Mouse (Mus musculus): ENCODE measurements around the gene Rab31. TPM values are rescaled to one million over a fixed set of nuclear protein-coding genes. Genes with fewer than 3 reads are reported as not detected.

The Rab31 gene
- polyA plus RNA-seq, 1 experiment, result 6.5 TPM

DNA sequence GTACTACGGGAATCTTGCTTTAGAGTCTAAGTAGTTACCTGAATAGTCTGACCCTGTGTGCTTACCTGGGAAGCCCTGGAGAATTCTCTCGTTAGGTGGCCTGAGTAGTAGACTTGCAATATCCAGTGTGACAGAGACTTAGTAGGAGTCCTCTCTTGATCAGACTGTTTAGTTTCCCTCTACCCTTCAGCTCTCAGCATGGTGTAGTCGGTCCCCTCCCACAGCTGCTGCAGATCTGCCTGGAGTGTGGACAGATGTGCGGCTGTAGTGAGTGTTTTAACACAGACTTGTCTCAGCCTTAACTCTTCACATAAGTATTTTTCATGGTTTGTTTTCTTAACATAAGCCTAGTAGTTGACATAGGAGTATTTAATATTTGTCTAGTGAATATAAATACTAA, 29.5 kb upstream of the Rab31 start:
- DNase-seq, result no peak
- no peak for TF ChIP-seq CTCF (IDR thresholded peaks at IDR 0.05; ENCODE audit: borderline replicate concordance, control insufficient read depth, extremely low read depth, insufficient read depth, low read length, poor library complexity)
- TF ChIP-seq POLR2A (IDR thresholded peaks at IDR 0.05; ENCODE audit: control insufficient read depth, extremely low read depth, insufficient read depth, low read length, poor library complexity), result no peak
- WGBS, result 88% methylated on average over 4 of the region's 4 CpGs
- no peaks in the 10 kb centered on the region; the same call in 1 of the 2 replicates for H3K36me3 ChIP-seq (ENCODE audit: control insufficient read depth, insufficient read depth, low read length)
- H3K4me3 ChIP-seq (ENCODE audit: control insufficient read depth, insufficient read depth, low read length), result no peak overlapping the region
- no peak overlapping the region for H3K27ac ChIP-seq (ENCODE audit: control insufficient read depth, insufficient read depth, low read length)
- no peaks in the 10 kb centered on the region for H3K27me3 ChIP-seq (ENCODE audit: control insufficient read depth, insufficient read depth, low read length)
- H3K4me1 ChIP-seq (replicated peaks; ENCODE audit: control insufficient read depth, insufficient read depth, low read length), result no peaks in the 10 kb centered on the region; the same call in none of the 2 replicates

DNA sequence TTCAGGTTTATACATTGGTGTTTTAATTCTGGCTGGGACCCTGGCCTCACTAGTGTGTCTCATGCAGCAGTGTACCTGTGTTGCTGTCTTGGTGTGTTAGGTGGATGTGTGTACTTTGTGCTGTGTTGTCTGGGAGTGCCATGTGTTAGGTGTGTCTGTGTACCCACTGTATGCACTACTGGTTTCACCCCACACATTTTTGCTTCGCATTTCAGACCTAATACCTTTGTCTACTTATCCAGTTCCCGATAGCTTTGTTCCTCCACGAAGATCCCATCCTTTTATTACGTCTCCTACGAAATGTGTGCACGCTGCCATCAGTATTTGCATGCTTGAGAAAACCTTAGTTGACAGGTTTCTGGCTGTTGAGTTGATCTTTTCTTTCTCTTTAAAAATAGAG, 27.9 kb upstream of the Rab31 start:
- DNase-seq, result no peak
- Histone ChIP-seq H3K27ac (ENCODE audit: control insufficient read depth, insufficient read depth, low read length) (no peak overlapping the region), H3K4me3 (ENCODE audit: control insufficient read depth, insufficient read depth, low read length) (no peak overlapping the region), H3K27me3 (ENCODE audit: control insufficient read depth, insufficient read depth, low read length) (no peaks in the 10 kb centered on the region), H3K4me1 (replicated peaks; ENCODE audit: control insufficient read depth, insufficient read depth, low read length) (no peaks in the 10 kb centered on the region; the same call in 1 of the 2 replicates), H3K36me3 (ENCODE audit: control insufficient read depth, insufficient read depth, low read length) (no peaks in the 10 kb centered on the region; the same call in 1 of the 2 replicates)
- WGBS, result 96% methylated on average over 6 of the region's 6 CpGs
- no peak for TF ChIP-seq CTCF (IDR thresholded peaks at IDR 0.05; ENCODE audit: borderline replicate concordance, control insufficient read depth, extremely low read depth, insufficient read depth, low read length, poor library complexity)
- no peak for TF ChIP-seq POLR2A (IDR thresholded peaks at IDR 0.05; ENCODE audit: control insufficient read depth, extremely low read depth, insufficient read depth, low read length, poor library complexity)

DNA sequence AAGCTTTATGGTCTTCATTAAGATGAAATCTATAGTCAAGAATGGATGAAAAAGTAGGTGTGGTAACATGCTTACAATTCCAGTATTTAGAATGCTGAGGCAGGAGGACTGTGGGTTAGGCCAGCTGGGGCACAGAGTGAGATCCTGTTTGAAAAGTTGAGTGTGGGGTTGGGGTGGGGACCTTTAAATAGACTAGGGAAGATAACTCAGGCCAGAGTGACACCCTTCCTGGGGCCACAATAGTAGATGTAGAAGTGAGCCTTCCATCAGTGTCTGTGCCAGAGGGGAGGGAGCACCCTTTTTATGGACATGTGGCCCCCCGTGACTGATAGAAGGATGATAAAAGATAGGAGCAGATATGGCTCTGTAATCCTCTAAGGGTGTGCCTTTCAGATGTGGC, 26.8 kb upstream of the Rab31 start:
- WGBS, result 78% methylated on average over 1 of the region's 1 CpGs
- no peak for TF ChIP-seq POLR2A (IDR thresholded peaks at IDR 0.05; ENCODE audit: control insufficient read depth, extremely low read depth, insufficient read depth, low read length, poor library complexity)
- no peak for TF ChIP-seq CTCF (IDR thresholded peaks at IDR 0.05; ENCODE audit: borderline replicate concordance, control insufficient read depth, extremely low read depth, insufficient read depth, low read length, poor library complexity)
- H3K27me3 ChIP-seq (ENCODE audit: control insufficient read depth, insufficient read depth, low read length), result no peaks in the 10 kb centered on the region

DNA sequence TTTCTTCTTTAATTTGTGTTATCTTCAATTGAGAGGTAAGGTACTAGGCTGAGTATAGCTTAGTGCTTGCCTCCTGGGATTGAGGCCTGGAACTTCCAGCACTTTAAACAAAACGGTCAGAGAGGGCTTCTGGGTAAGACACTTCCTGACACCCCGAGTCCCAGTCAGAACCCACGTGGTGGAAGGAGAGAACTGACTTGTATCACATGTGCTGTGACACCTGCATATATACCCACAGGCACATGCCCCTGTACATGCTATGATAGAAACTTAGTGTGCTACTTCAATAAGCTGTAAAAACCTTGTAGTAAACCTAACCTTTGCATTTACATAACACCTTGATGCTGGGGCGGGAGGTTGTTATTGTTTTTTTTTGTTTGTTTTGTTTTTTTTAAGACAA, 25.9 kb upstream of the Rab31 start:
- no peak overlapping the region for H3K27ac ChIP-seq (ENCODE audit: control insufficient read depth, insufficient read depth, low read length)
- no peak overlapping the region for H3K4me3 ChIP-seq (ENCODE audit: control insufficient read depth, insufficient read depth, low read length)
- H3K36me3 ChIP-seq (ENCODE audit: control insufficient read depth, insufficient read depth, low read length), result no peaks in the 10 kb centered on the region
- no peaks in the 10 kb centered on the region; the same call in 1 of the 2 replicates for H3K4me1 ChIP-seq (replicated peaks; ENCODE audit: control insufficient read depth, insufficient read depth, low read length)
- TF ChIP-seq POLR2A (IDR thresholded peaks at IDR 0.05; ENCODE audit: control insufficient read depth, extremely low read depth, insufficient read depth, low read length, poor library complexity) (no peak), CTCF (IDR thresholded peaks at IDR 0.05; ENCODE audit: borderline replicate concordance, control insufficient read depth, extremely low read depth, insufficient read depth, low read length, poor library complexity) (no peak)
- H3K27me3 ChIP-seq (ENCODE audit: control insufficient read depth, insufficient read depth, low read length), result no peaks in the 10 kb centered on the region
- DNase-seq, result peak; percentile 27
- 25% methylated on average over 4 of the region's 4 CpGs for WGBS

More for the DNA sequence above, 26.8 kb upstream of the Rab31 start:
- Histone ChIP-seq H3K4me3 (ENCODE audit: control insufficient read depth, insufficient read depth, low read length) (no peak overlapping the region), H3K36me3 (ENCODE audit: control insufficient read depth, insufficient read depth, low read length) (no peaks in the 10 kb centered on the region; the same call in 1 of the 2 replicates), H3K4me1 (replicated peaks; ENCODE audit: control insufficient read depth, insufficient read depth, low read length) (no peaks in the 10 kb centered on the region; the same call in 1 of the 2 replicates), H3K27ac (ENCODE audit: control insufficient read depth, insufficient read depth, low read length) (no peak overlapping the region)
- no peak for DNase-seq

DNA sequence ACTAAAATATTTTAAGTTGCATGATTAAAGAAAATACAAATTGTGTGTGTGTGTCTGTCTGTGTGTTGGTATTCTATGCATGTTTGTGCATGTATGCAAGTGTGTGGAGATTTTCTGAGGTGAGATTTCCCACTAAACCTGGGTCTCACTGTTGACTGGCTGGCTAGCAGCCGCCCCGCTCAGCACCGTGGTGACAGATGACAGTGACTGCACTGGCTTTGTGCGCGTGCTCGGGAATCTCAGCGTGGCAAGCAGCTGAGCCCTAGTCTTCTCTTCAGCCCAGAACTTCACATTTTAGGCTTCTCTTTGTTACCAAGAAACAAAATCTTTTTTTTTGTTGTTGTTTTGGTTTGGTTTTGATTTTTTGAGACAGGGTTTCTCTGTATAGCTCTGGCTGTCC, 23.5 kb upstream of the Rab31 start:
- no peaks in the 10 kb centered on the region; the same call in 1 of the 2 replicates for H3K4me1 ChIP-seq (replicated peaks; ENCODE audit: control insufficient read depth, insufficient read depth, low read length)
- 94% methylated on average over 7 of the region's 7 CpGs for WGBS
- H3K27me3 ChIP-seq (ENCODE audit: control insufficient read depth, insufficient read depth, low read length), result no peaks in the 10 kb centered on the region
- no peak for TF ChIP-seq CTCF (IDR thresholded peaks at IDR 0.05; ENCODE audit: borderline replicate concordance, control insufficient read depth, extremely low read depth, insufficient read depth, low read length, poor library complexity)
- no peak for TF ChIP-seq POLR2A (IDR thresholded peaks at IDR 0.05; ENCODE audit: control insufficient read depth, extremely low read depth, insufficient read depth, low read length, poor library complexity)
- no peak for DNase-seq
- H3K27ac ChIP-seq (ENCODE audit: control insufficient read depth, insufficient read depth, low read length), result no peak overlapping the region
- no peaks in the 10 kb centered on the region for H3K36me3 ChIP-seq (ENCODE audit: control insufficient read depth, insufficient read depth, low read length)
- no peak overlapping the region for H3K4me3 ChIP-seq (ENCODE audit: control insufficient read depth, insufficient read depth, low read length)

DNA sequence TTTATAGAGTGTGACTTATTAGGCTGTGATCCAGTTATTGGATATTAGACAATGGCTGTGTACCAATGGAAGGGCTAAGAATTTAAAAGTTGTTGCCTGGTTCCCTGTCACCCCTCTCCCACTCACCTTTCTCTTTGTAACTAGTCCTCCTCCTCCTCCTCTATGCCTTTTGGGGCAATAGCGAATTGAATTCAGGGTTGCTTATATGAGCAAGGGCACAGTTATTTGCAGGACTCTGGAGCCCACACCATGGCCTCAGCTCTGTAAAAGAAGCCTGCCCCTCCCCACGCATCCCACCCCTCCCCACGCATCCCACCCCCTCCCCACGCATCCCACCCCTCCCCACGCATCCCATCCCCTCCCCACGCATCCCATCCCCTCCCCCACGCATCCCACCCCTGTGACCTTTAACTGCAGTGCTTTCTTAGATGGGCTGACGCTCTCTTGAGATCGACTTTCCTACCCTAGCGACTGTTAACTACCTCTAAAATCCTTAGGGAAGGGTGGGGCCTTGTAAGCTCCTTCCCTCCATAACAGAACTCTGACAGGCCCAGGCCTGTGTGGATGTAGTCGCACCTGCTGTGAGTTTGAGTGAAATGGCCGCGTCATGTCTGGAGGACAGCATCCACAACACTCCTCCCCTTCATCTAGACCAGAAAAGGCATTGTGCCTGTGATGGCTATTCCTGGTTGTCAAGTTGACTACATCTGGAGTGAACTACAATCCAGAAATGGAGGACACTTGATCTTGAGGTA, 21.7 kb upstream of the Rab31 start:
- H3K4me1 ChIP-seq (replicated peaks; ENCODE audit: control insufficient read depth, insufficient read depth, low read length), result no peaks in the 10 kb centered on the region; the same call in 1 of the 2 replicates
- DNase-seq, result no peak
- no peaks in the 10 kb centered on the region for H3K36me3 ChIP-seq (ENCODE audit: control insufficient read depth, insufficient read depth, low read length)
- TF ChIP-seq POLR2A (IDR thresholded peaks at IDR 0.05; ENCODE audit: control insufficient read depth, extremely low read depth, insufficient read depth, low read length, poor library complexity) (no peak), CTCF (IDR thresholded peaks at IDR 0.05; ENCODE audit: borderline replicate concordance, control insufficient read depth, extremely low read depth, insufficient read depth, low read length, poor library complexity) (no peak)
- H3K27me3 ChIP-seq (ENCODE audit: control insufficient read depth, insufficient read depth, low read length), result no peaks in the 10 kb centered on the region
- no peak overlapping the region for H3K4me3 ChIP-seq (ENCODE audit: control insufficient read depth, insufficient read depth, low read length)
- WGBS, result 94% methylated on average over 13 of the region's 13 CpGs
- H3K27ac ChIP-seq (ENCODE audit: control insufficient read depth, insufficient read depth, low read length), result no peak overlapping the region

Data from thymus, adult 2 months (tissue).